Mouse (Mus musculus): ENCODE results near the gene Mrgprh.

The Mrgprh gene

GRCm38 (mm10) chr17:12875734-12876133, at the start of gene Mrgprh:
Mrgprh (plus strand) TSS chr17:12876034.
- DNase-seq (ENCODE audit: low read depth, low spot score): no peak

GRCm38 (mm10) chr17:12830351-12830750, 45.5 kb upstream of the Mrgprh start:
- no peak for DNase-seq (ENCODE audit: low read depth, low spot score)

GRCm38 (mm10) chr17:12832231-12832630, 43.6 kb upstream of the Mrgprh start:
- peak; percentile 91 for DNase-seq (ENCODE audit: low read depth, low spot score)

GRCm38 (mm10) chr17:12832657-12833056, 43.2 kb upstream of the Mrgprh start:
- DNase-seq (ENCODE audit: low read depth, low spot score): no peak

GRCm38 (mm10) chr17:12834317-12834716, 41.5 kb upstream of the Mrgprh start:
- no peak for DNase-seq (ENCODE audit: low read depth, low spot score)

- DNase-seq (ENCODE audit: low read depth, low spot score): no peak
Observed at GRCm38 (mm10) chr17:12834826-12835225, 41.0 kb upstream of the Mrgprh start.

GRCm38 (mm10) chr17:12835738-12836137, 40.1 kb upstream of the Mrgprh start:
- DNase-seq (ENCODE audit: low read depth, low spot score): no peak

GRCm38 (mm10) chr17:12839475-12840267, 36.2 kb upstream of the Mrgprh start:
- DNase-seq (ENCODE audit: low read depth, low spot score): no peak

- no peak for DNase-seq (ENCODE audit: low read depth, low spot score)
Observed at GRCm38 (mm10) chr17:12843826-12844225, 32.0 kb upstream of the Mrgprh start.

- no peak for DNase-seq (ENCODE audit: low read depth, low spot score)
Observed at GRCm38 (mm10) chr17:12844540-12844939, 31.3 kb upstream of the Mrgprh start.

- DNase-seq (ENCODE audit: low read depth, low spot score): peak; percentile 24
Observed at GRCm38 (mm10) chr17:12845862-12846261, 30.0 kb upstream of the Mrgprh start.

GRCm38 (mm10) chr17:12846474-12846873, 29.4 kb upstream of the Mrgprh start:
- no peak for DNase-seq (ENCODE audit: low read depth, low spot score)

- DNase-seq (ENCODE audit: low read depth, low spot score): no peak
Observed at GRCm38 (mm10) chr17:12847736-12848135, 28.1 kb upstream of the Mrgprh start.

- DNase-seq (ENCODE audit: low read depth, low spot score): no peak
Observed at GRCm38 (mm10) chr17:12849778-12850382, 26.0 kb upstream of the Mrgprh start.

- no peak for DNase-seq (ENCODE audit: low read depth, low spot score)
Observed at GRCm38 (mm10) chr17:12851689-12852088, 24.1 kb upstream of the Mrgprh start.

GRCm38 (mm10) chr17:12853821-12854220, 22.0 kb upstream of the Mrgprh start:
- DNase-seq (ENCODE audit: low read depth, low spot score): no peak

GRCm38 (mm10) chr17:12854386-12854785, 21.4 kb upstream of the Mrgprh start:
- no peak for DNase-seq (ENCODE audit: low read depth, low spot score)

GRCm38 (mm10) chr17:12857395-12857794, 18.4 kb upstream of the Mrgprh start:
- no peak for DNase-seq (ENCODE audit: low read depth, low spot score)

GRCm38 (mm10) chr17:12858072-12858471, 17.8 kb upstream of the Mrgprh start:
- DNase-seq (ENCODE audit: low read depth, low spot score): peak; percentile 37

- no peak for DNase-seq (ENCODE audit: low read depth, low spot score)
Observed at GRCm38 (mm10) chr17:12859006-12859520, 16.8 kb upstream of the Mrgprh start.

GRCm38 (mm10) chr17:12864111-12864510, 11.7 kb upstream of the Mrgprh start:
- DNase-seq (ENCODE audit: low read depth, low spot score): no peak

- DNase-seq (ENCODE audit: low read depth, low spot score): no peak
Observed at GRCm38 (mm10) chr17:12865407-12865806, 10.4 kb upstream of the Mrgprh start.

GRCm38 (mm10) chr17:12866853-12867252, 9.0 kb upstream of the Mrgprh start:
- DNase-seq (ENCODE audit: low read depth, low spot score): no peak
